Mouse (Mus musculus) T-helper 1 cell (primary cell): ENCODE measurements at regions not wholly inside any gene's neighbourhood (a gene's known extent, or its start where the extent isn't known, plus 50 kb on each side); places are given as distances from the start of the nearest gene placed in this dataset.

ENCODE experiments used
- in situ Hi-C: fragments of 300-600 bp; cut with MboI, MseI; formaldehyde crosslinking; loops from one replicate; pipeline ENCODE4 v1.15.1; 2025; ENCODE audit warnings: high pct_unique_total_duplicates

DNA sequence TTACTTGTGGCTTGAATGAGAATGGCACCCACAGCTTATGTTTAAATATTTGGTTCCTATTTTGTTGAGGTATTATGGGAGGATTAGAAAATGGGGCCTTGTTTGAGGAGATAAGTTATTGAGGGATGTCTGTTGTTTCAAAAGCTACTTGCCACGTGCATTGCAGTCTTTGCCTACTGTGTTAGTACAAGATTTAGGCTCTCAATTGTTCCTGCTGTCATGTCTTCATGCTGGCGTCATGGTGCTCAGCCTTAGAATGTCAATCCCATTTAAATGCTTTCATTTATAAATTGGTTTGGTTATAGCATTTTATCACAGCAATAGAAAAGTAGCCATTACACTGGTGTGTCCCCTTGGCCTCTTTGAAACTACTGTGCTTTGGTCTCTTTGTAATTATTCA, 578.6 kb upstream of the Fat3 start:
- in situ Hi-C loops, result no loop called here

DNA sequence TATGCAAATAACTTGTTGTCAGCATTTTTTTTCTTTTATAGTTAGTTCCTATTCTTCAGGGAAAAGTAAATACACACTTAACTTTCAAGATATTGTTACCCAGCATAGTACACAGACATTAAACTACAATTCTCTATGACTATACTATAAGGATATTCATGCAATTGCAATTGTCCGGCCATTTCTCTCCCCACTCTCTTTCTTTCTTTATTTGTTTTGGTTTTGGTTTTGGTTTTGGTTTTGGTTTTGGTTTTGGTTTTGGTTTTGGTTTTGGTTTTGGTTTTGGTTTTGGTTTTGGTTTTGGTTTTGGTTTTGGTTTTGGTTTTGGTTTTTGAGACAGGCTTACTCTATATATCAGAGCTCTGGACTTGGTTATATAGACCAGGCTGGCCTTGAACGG, 545.8 kb upstream of the Fat3 start:
- in situ Hi-C loops, result loop anchor here (10.0 kb wide), 1 partner anchor 992 kb away; no protein-coding TSS in a partner anchor
